Mouse (Mus musculus) B cell, adult 2 months (primary cell): ENCODE data around the gene Wdr83.
"Not testable (repeated sequence)": the region's sequence is repeated elsewhere in the genome, so short reads cannot be mapped to it uniquely, and the experiment has no call there.

Experiments
- DNase-seq, 2 experiments: peaks; one replicate each; pipeline ENCODE4 v3.0.0; 2022

Gene Wdr83

DNA sequence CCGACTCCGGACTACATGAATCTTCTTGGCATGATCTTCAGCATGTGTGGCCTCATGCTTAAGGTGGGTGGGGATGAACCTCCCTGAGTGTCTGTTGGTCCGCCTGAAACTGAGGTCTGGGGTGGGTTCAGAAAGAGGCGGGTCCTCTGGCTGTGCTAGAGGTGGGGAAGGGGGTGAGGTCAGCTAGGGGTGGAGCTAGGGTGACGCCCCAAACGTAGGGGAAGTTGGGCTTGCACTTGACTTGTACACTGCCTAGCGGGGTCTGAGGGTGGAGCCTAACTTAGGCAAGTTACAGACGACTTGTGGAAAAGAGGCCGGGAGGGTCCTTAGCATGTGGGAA is at the start of gene Wdr83:
Wdr83 (minus strand) TSS at position 91 of the 340 bp plus-strand sequence.
- peak; percentile 77 to 81 for DNase-seq

GRCm38 (mm10) chr8:85123691-85124090 is 42.6 kb upstream of the Wdr83 start:
- DNase-seq = no peak

GRCm38 (mm10) chr8:85122995-85123394 is 41.9 kb upstream of the Wdr83 start, which contains the start of gene Zfp791:
TSS of gene Zfp791 (minus strand) at chr8:85123095.
- DNase-seq = no peak

GRCm38 (mm10) chr8:85120251-85120650 is 39.1 kb upstream of the Wdr83 start:
- not testable (repeated sequence) for DNase-seq

- DNase-seq = peak; percentile 63 to 68
Measured at GRCm38 (mm10) chr8:85119052-85119981, 38.2 kb upstream of the Wdr83 start.

GRCm38 (mm10) chr8:85116984-85117383 is 35.9 kb upstream of the Wdr83 start:
- DNase-seq = no peak

GRCm38 (mm10) chr8:85115501-85115900 is 34.4 kb upstream of the Wdr83 start:
- DNase-seq = no peak

GRCm38 (mm10) chr8:85113241-85113640 is 32.1 kb upstream of the Wdr83 start:
- no peak for DNase-seq

DNA sequence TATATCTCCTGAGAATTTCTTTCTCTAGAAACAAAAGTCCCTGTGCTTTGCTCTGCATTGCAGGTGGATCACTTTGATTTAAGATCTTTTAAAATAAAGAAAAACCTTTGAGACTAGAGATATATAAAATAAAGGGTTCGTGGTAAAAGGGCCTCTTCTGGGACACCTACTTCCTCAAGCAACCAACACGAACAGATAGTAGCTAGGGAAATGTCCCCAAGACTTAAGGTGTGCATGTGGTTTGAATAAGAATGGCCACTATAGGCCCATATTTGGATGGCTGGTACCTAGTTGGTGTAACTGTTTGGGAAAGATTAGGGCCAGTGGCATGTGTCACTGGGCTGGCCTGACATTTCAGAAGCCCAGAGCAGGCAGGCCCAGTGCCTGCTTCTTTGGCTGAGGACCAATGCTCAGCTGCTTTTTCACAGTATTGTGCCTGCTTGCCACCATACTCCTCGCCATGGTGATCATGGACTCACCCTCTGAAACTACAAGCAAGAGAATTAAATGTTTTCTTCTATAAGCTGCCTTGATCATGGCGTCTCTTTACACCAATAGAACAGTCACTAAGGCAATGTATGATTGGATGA is 19.1 kb upstream of the Wdr83 start:
- DNase-seq = no peak

GRCm38 (mm10) chr8:85096850-85097249 is 15.7 kb upstream of the Wdr83 start:
- DNase-seq = no peak

DNA sequence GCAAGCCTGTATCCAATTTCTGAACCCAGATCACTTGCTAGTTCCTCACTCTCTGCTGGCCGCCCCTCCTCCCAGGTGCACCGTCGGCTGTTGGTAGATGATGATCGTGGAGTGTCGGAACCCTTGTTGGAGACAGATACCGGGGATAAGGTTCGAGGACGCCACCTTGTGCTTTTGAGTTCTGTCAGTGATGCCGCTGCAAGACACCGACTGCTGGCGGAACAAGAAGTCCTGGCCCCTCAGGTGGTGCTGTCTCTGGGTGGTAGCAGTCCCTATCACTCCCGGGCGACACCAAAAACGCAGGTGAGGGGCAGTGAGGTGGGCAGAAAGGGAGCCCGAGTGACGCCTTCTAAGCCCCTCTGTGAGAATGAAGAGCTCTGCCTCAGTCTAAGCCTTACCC is 15.1 kb upstream of the Wdr83 start:
- no peak for DNase-seq

- DNase-seq = no peak
Measured at GRCm38 (mm10) chr8:85095566-85095965, 14.5 kb upstream of the Wdr83 start.

DNA sequence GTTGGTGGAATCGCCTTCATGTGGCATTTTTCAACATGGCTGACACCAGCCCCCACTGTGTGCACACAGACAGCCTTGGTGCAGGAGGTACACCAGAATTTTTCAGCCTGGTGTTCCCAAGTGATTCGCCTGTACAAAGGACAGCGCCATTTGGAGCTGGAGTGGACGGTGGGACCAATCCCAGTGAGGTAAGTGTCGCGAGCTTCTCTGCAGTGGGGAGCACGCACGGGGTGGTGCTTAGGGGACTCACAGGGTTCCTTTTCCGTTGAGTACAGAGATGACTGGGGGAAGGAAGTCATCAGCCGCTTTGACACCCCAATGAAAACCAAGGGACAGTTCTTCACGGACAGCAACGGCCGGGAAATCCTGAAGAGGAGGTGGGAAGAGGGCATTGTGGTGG is 13.9 kb upstream of the Wdr83 start:
- DNase-seq = no peak

DNA sequence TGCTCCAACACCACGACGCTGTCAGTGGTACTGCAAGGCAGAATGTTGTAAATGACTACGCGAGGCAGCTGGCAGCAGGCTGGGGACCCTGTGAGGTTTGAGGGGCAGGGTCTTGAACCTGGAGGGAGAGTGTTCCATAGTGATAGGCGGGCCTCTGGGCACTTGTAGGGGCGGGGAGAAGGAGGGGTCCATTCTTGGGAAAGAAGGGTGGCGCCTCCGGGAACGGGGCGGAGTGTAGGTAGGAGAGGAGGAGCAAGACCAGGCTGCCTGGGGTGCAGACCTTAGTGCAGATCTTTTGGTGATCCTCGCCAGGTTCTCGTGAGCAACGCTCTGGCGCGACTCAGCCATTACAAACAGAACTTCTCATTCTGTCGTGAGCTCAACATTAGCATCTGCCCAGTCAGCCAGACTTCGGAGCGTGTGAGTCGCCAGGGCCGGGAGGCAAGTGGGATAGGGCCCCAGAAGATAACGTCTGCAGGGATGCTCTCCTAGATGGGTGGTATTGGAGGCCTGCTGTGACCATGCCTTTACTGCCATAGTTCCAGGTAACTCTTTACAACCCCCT is 10.5 kb upstream of the Wdr83 start:
- no peak for DNase-seq

DNA sequence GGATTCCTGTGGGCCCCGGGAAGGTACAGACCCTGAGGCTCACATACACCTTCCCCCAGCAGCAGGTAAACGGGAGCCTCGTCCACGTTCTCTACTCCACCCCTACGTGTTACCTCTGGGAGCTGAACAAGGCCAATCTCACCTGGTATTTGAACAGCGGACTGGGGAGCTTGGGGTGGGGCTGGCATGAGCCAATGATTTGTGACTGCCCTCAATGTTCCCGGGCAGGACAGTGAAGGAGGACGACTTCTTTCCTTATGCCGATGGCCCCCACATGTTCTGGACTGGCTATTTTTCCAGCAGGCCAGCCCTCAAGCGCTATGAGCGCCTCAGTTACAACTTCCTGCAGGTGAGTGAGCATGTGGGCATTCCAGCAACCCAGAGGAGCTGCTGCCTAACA is 9.8 kb upstream of the Wdr83 start:
- no peak for DNase-seq

- no peak for DNase-seq
Measured at GRCm38 (mm10) chr8:85088771-85089170, 7.7 kb upstream of the Wdr83 start.

GRCm38 (mm10) chr8:85086238-85086637 is 5.1 kb upstream of the Wdr83 start:
- DNase-seq = peak; percentile 50 to 53

GRCm38 (mm10) chr8:85084633-85085032 is 3.5 kb upstream of the Wdr83 start:
- DNase-seq = peak; percentile 67 to 71

- peak; percentile 89 for DNase-seq
Measured at GRCm38 (mm10) chr8:85083108-85083813, 2.2 kb upstream of the Wdr83 start, which contains the start of gene Man2b1. TSS of gene Man2b1 (plus strand) at chr8:85083270.

DNA sequence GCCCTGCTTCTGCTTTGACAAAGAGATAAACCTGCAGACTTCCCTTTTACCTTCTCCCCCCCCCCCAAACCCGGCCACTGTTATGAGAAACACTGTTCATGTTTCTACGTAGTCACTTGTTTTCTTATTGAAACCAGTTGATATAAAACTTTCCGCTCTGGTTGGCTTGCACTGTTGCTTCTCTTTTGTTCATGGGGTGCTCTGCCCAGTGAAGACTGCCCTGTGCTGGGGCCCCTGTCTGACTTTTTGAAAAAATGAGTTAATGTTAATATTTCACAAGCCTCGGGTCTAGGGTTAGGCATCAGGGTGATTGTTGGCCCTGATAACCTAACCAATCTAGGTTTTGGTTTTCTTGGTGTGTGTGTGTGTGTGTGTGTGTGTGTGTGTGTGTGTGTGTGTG is 1.1 kb upstream of the Wdr83 start:
- not testable (repeated sequence) for DNase-seq

GRCm38 (mm10) chr8:85080532-85081215 is 432 bp downstream of the Wdr83 start, which contains the start of gene Wdr83os:
TSS of gene Wdr83os (plus strand) at chr8:85080740.
- peak; percentile 76 to 80 for DNase-seq

DNA sequence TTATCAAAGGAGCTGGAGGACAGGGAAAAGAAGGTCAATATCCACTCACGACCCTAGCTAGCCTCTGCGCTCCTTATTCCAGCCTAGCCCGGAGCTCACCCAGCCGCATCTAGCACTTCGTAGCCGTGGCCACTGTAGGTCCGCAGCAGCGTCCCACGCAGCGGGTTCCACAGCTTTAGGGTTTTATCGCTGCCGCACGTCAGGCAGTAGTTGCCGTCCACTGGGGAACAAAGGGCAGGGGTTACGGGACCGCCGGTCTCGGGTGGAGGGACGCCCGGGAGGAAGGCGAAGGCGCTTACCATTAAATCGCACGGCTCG is 933 bp downstream of the Wdr83 start:
- no peak for DNase-seq

DNA sequence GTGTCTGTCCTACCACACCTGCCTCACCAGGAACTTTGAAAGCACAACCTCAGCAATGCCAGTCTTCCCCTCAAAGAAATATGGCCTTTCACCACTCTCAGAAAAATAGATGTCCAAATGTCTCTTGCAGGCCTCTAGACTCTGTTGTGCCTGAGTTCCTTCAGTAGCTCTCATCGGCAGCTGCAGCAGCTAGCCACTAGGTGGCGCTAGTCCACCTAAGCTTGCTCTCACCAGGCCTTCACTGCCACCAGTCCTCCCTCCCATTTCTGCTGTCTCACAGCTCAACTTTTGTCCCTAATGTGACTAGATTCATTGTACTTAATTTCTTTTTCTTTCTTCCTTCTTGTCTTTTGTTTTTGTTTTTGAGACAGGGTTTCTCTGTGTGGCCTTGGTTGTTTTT is 4.1 kb downstream of the Wdr83 start:
- peak; percentile 82 for DNase-seq
